Mouse (Mus musculus) kidney, embryonic 16.5 days (tissue): ENCODE results near the gene Uck1. TPM values are rescaled to one million over a fixed set of nuclear protein-coding genes. Genes with fewer than 3 reads are reported as not detected.

Experiments
- ATAC-seq: fragments of 200-750 bp; cut with Nextera tagmentation; 2 replicates; pipeline ENCODE4 v1.8.0; 2017; ENCODE audit warnings: moderate TSS enrichment; ENCODE audit not compliant: low FRiP score, low TSS enrichment
- H3K27ac ChIP-seq: fragments of 300-500 bp; sonication (generic); 2 replicates; pipeline ENCODE4 v1.5.1; 2014; ENCODE audit warnings: low read length
- H3K27me3 ChIP-seq: fragments of 300-500 bp; sonication (generic); 2 replicates; pipeline ENCODE4 v1.6.1; 2014; ENCODE audit warnings: low read length, control low read depth, mixed read lengths; ENCODE audit not compliant: insufficient read depth
- H3K36me3 ChIP-seq: fragments of 300-500 bp; sonication (generic); 2 replicates; pipeline ENCODE4 v1.6.1; 2014; ENCODE audit warnings: low read length, control low read depth, mixed read lengths; ENCODE audit not compliant: insufficient read depth
- H3K4me1 ChIP-seq: fragments of 300-500 bp; sonication (generic); 2 replicates; pipeline ENCODE4 v1.6.1; 2014; ENCODE audit warnings: low read length, control low read depth, mixed read lengths; ENCODE audit not compliant: insufficient read depth
- H3K4me2 ChIP-seq: fragments of 300-500 bp; sonication (generic); replicated peaks from 2 replicates; pipeline ENCODE4 v1.6.1; 2014; ENCODE audit warnings: low read depth, low read length
- H3K4me3 ChIP-seq: fragments of 300-500 bp; sonication (generic); 2 replicates; pipeline ENCODE4 v1.5.1; 2014; ENCODE audit warnings: mild to moderate bottlenecking, low read length
- H3K9ac ChIP-seq: fragments of 300-500 bp; sonication (generic); replicated peaks from 2 replicates; pipeline ENCODE4 v1.6.1; 2014; ENCODE audit warnings: low read length
- H3K9me3 ChIP-seq: fragments of 300-500 bp; sonication (generic); 2 replicates; pipeline ENCODE4 v1.6.1; 2016; ENCODE audit warnings: low read length, control low read depth
- WGBS: fragments of 180-500 bp; shearing (Covaris S2); extraction: QIAGEN DNeasy Blood & Tissue Kit; methylation state at CpG from one replicate; pipeline ENCODE4 v1.1.7; 2014; 5-methylcytosine and 5-hydroxymethylcytosine counted together
- polyA plus RNA-seq: library from polyadenylated mRNA; unstranded; fragments of >200 nt; fragmentation: Nextera tagmentation; extraction: Ambion mirVana; gene quantifications from 2 replicates; pipeline ENCODE4 v1.2.1, GENCODE M21; 2015

Gene Uck1
- polyA plus RNA-seq, 1 experiment from 2014 or later: 88.5 TPM

GRCm38 (mm10) chr2:32221577-32221976 lies 38.4 kb downstream of the Uck1 start:
- Histone ChIP-seq H3K9me3 (no peaks in the 10 kb centered on the region), H3K4me3 (no peak overlapping the region), H3K9ac (no peak overlapping the region), H3K36me3 (peaks cover 93% of the 10 kb centered on the region), H3K27me3 (no peaks in the 10 kb centered on the region), H3K4me2 (no peak overlapping the region), H3K27ac (no peak overlapping the region), H3K4me1 (no peaks in the 10 kb centered on the region)
- WGBS: 91% methylated on average over 7 of the region's 7 CpGs
- no peak for ATAC-seq

DNA sequence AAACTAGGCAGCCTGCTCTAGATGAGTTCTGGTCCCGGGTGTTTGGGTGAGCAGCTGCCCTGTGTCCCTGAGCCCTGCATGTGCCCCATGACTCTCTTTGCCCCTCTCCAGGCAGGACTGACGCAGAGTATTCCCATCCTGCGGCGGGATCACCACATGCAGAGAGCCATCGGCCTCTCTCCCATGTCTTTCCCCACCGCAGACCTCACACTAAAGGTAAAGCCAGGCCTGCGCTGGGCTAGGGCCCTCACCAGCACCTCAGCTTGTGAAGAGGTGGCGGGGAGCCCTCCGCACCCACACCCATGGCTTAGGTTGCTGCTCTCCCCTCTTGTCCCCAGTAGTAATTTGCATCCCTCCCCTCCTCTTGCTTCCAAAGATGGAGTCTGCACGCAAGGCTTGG lies 39.0 kb downstream of the Uck1 start:
- Histone ChIP-seq H3K27ac (no peak overlapping the region), H3K36me3 (peaks cover 93% of the 10 kb centered on the region), H3K4me2 (no peak overlapping the region), H3K4me1 (no peaks in the 10 kb centered on the region), H3K9me3 (no peaks in the 10 kb centered on the region), H3K4me3 (no peak overlapping the region), H3K27me3 (no peaks in the 10 kb centered on the region), H3K9ac (no peak overlapping the region)
- ATAC-seq: no peak
- 96% methylated on average over 10 of the region's 10 CpGs for WGBS

- no peak for ATAC-seq
- no peaks in the 10 kb centered on the region for H3K4me1 ChIP-seq
- H3K9ac ChIP-seq: no peak overlapping the region
- no peak overlapping the region for H3K4me2 ChIP-seq
- H3K9me3 ChIP-seq: no peaks in the 10 kb centered on the region
- peaks cover 94% of the 10 kb centered on the region for H3K36me3 ChIP-seq
- no peaks in the 10 kb centered on the region for H3K27me3 ChIP-seq
- no peak overlapping the region for H3K27ac ChIP-seq
- WGBS: 86% methylated on average over 6 of the region's 6 CpGs
- no peak overlapping the region for H3K4me3 ChIP-seq
These were observed 39.9 kb downstream of the Uck1 start for GRCm38 (mm10) chr2:32220021-32220420.

DNA sequence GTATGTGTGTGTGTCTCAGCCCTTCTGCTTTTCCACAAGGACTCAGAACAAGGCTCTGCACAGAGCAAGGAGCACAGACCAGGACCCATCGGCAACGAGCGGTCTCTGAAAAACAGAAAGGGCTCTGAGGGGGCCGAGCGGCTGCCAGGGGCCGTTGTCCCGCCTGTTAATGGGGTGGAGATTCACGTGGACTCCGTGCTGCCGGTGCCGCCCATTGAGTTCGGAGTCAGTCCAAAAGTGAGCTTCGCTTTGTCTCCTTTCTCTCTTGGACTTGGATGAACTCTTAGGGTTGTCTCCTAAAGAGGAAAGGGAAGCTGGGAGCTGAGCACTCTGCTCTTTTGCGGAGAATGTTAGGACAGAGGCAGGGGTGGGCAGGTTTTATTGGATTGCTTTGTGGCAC lies 40.5 kb downstream of the Uck1 start:
- no peak for ATAC-seq
- H3K9ac ChIP-seq: no peak overlapping the region
- WGBS: 94% methylated on average over 14 of the region's 14 CpGs
- no peak overlapping the region for H3K4me2 ChIP-seq
- no peaks in the 10 kb centered on the region for H3K27me3 ChIP-seq
- H3K4me1 ChIP-seq: no peaks in the 10 kb centered on the region
- peaks cover 99% of the 10 kb centered on the region for H3K36me3 ChIP-seq
- no peaks in the 10 kb centered on the region for H3K9me3 ChIP-seq
- H3K4me3 ChIP-seq: no peak overlapping the region
- H3K27ac ChIP-seq: no peak overlapping the region

DNA sequence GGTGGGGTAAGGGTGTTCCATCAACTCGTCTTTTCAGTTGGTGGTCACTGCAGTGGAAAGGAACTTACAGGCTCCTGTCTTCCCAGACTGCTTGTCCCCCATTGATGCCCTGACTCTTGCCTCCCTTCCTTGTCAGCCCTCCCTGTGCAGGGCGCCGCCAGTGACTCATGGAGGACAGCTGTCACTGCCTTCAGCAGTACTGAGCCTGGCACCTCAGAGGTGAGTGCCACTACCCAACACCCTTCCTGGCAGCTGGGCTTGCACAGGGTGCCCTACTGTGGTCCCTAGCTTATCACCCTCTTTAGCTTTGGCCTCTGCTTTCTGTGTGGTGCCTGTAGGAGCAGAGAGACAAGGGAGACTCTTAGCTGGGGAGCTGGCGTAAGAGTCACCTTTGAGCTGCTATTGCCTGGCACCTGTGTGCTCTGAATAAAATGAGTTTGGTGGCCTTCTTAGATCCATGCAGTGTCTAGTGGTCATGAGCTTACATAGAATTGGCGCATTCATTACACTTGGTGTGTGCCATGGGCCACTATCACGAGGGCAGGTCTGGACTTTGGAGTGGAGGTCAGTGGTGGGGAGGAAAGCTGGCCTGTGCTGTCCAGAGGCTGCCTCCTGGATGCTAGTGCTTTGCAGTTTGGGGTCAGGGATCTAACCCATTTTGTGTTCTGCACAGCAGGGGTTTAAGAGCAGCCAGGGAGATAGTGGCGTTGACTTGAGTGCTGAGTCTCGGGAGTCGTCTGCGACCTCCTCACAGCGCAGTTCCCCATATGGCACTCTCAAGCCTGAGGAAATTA lies 41.2 kb downstream of the Uck1 start:
- no peaks in the 10 kb centered on the region for H3K4me1 ChIP-seq
- no peaks in the 10 kb centered on the region for H3K27me3 ChIP-seq
- H3K4me2 ChIP-seq: no peak overlapping the region
- no peak overlapping the region for H3K27ac ChIP-seq
- no peak overlapping the region for H3K4me3 ChIP-seq
- no peaks in the 10 kb centered on the region for H3K9me3 ChIP-seq
- no peak for ATAC-seq
- H3K36me3 ChIP-seq: peaks cover 99% of the 10 kb centered on the region
- no peak overlapping the region for H3K9ac ChIP-seq
- 88% methylated on average over 11 of the region's 11 CpGs for WGBS

DNA sequence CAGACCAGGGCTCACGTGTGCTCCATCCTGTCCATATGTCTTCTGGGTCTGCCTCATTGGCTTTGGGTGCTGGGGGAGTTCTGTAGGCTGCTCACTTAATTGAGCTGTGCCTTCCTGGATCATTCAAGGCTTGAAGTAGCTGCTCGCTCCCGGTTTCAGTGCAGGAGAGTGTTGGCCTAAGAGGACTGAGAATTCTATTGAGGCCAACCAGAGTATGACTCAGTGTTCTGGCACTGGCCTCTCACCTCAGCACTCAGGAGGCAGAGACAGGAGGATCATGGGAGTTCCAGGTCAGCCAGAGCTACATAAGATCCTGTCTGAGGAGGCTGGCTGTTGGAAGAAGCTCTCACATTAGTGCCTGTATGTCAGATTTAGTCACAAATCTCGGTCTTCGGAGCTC lies 41.8 kb downstream of the Uck1 start:
- WGBS: 92% methylated on average over 5 of the region's 5 CpGs

GRCm38 (mm10) chr2:32217656-32218055 lies 42.3 kb downstream of the Uck1 start:
- Histone ChIP-seq H3K9me3 (no peaks in the 10 kb centered on the region), H3K9ac (no peak overlapping the region), H3K4me2 (no peak overlapping the region), H3K27ac (no peak overlapping the region), H3K27me3 (no peaks in the 10 kb centered on the region), H3K4me3 (no peak overlapping the region), H3K4me1 (no peaks in the 10 kb centered on the region), H3K36me3 (peaks cover 99% of the 10 kb centered on the region)
- 93% methylated on average over 8 of the region's 8 CpGs for WGBS
- ATAC-seq: no peak

More for the DNA sequence above, 41.8 kb downstream of the Uck1 start:
- H3K9me3 ChIP-seq: no peaks in the 10 kb centered on the region
- H3K36me3 ChIP-seq: peaks cover 99% of the 10 kb centered on the region
- no peak for ATAC-seq
- H3K9ac ChIP-seq: no peak overlapping the region
- no peaks in the 10 kb centered on the region for H3K27me3 ChIP-seq
- no peak overlapping the region for H3K4me2 ChIP-seq
- no peak overlapping the region for H3K27ac ChIP-seq
- H3K4me3 ChIP-seq: no peak overlapping the region
- H3K4me1 ChIP-seq: no peaks in the 10 kb centered on the region

GRCm38 (mm10) chr2:32216506-32216905 lies 43.5 kb downstream of the Uck1 start:
- Histone ChIP-seq H3K36me3 (peaks cover 100% of the 10 kb centered on the region), H3K4me3 (no peak overlapping the region), H3K27me3 (no peaks in the 10 kb centered on the region), H3K27ac (no peak overlapping the region), H3K4me2 (no peak overlapping the region), H3K4me1 (no peaks in the 10 kb centered on the region), H3K9me3 (no peaks in the 10 kb centered on the region), H3K9ac (no peak overlapping the region)
- ATAC-seq: no peak
- 84% methylated on average over 10 of the region's 10 CpGs for WGBS

DNA sequence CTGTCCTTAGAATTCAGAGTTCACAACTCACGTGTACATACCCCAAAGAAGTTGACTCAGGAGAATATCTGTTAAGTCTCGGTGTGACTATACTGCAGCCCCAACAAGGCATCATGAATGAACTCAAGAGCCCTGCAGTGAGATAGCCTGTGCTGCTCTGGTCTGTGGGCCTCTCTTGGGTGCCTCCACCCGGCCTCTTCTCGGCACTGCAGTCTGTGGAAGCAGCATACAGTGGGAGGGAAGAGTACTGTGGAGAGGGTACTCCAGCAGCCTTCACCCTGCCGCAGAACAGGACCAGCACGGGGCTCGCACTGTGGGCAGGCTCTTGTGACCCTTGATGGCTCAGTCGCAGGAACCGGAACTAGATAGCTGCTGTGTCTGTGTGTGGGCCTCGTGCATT lies 44.4 kb downstream of the Uck1 start:
- no peaks in the 10 kb centered on the region for H3K27me3 ChIP-seq
- H3K9me3 ChIP-seq: no peaks in the 10 kb centered on the region
- H3K4me3 ChIP-seq: no peak overlapping the region
- no peak overlapping the region for H3K27ac ChIP-seq
- H3K4me1 ChIP-seq: no peaks in the 10 kb centered on the region
- no peak for ATAC-seq
- peaks cover 100% of the 10 kb centered on the region for H3K36me3 ChIP-seq
- 91% methylated on average over 10 of the region's 10 CpGs for WGBS
- no peak overlapping the region for H3K9ac ChIP-seq
- no peak overlapping the region for H3K4me2 ChIP-seq

GRCm38 (mm10) chr2:32213000-32213399 lies 47.0 kb downstream of the Uck1 start:
- Histone ChIP-seq H3K4me2 (no peak overlapping the region), H3K9me3 (no peaks in the 10 kb centered on the region), H3K9ac (no peak overlapping the region), H3K27ac (no peak overlapping the region), H3K36me3 (peaks cover 99% of the 10 kb centered on the region), H3K27me3 (no peaks in the 10 kb centered on the region), H3K4me3 (no peak overlapping the region), H3K4me1 (no peaks in the 10 kb centered on the region)
- no peak for ATAC-seq
- WGBS: 70% methylated on average over 10 of the region's 10 CpGs
